Mouse (Mus musculus) kidney, adult 2 months (tissue): ENCODE data around the gene Tecta. TPM values are rescaled to one million over a fixed set of nuclear protein-coding genes. Genes with fewer than 3 reads are reported as not detected.
A peak's percentile ranks its signal among the peaks of the same experiment; 100 is the strongest.

Source experiments
- DNase-seq: peaks from one replicate; pipeline ENCODE4 v3.0.0; 2021
- H3K27ac ChIP-seq: fragments of 200-500 bp; 2 replicates; pipeline ENCODE4 v1.5.1; 2012; ENCODE audit warnings: low read depth, low read length, control low read depth, inconsistent platforms; ENCODE audit not compliant: insufficient read depth
- H3K27me3 ChIP-seq: fragments of 200-500 bp; replicated peaks from 2 replicates; pipeline ENCODE4 v1.6.1; 2012; ENCODE audit warnings: mild to moderate bottlenecking, moderate library complexity, low read length, inconsistent platforms; ENCODE audit not compliant: control insufficient read depth, insufficient read depth
- H3K36me3 ChIP-seq: fragments of 200-500 bp; 2 replicates; pipeline ENCODE4 v1.6.1; 2012; ENCODE audit warnings: mild to moderate bottlenecking, moderate library complexity, low read length, inconsistent platforms; ENCODE audit not compliant: control insufficient read depth, insufficient read depth
- H3K4me1 ChIP-seq: fragments of 200-500 bp; 2 replicates; pipeline ENCODE4 v1.6.1; 2011; ENCODE audit warnings: low read length; ENCODE audit not compliant: control insufficient read depth, insufficient read depth
- H3K4me3 ChIP-seq: fragments of 200-500 bp; 2 replicates; pipeline ENCODE4 v1.5.1; 2011; ENCODE audit warnings: mild to moderate bottlenecking, low read depth, low read length, control low read depth; ENCODE audit not compliant: insufficient read depth
- CTCF ChIP-seq: fragments of 200-500 bp; conservative IDR thresholded peaks from 2 replicates; pipeline ENCODE4 v1.5.1; 2011; ENCODE audit warnings: low read depth, mild to moderate bottlenecking, control low read depth, low read length, moderate library complexity, mixed read lengths; ENCODE audit not compliant: insufficient read depth, insufficient read length
- POLR2A ChIP-seq: fragments of 200-500 bp; IDR thresholded peaks from one replicate; pipeline ENCODE4 v1.6.1; 2011; ENCODE audit warnings: low read depth, low read length, control low read depth
- WGBS: fragments of 180-500 bp; shearing (Covaris S2); methylation state at CpG from one replicate; pipeline ENCODE4 v1.1.7; 2018; 5-methylcytosine and 5-hydroxymethylcytosine counted together
- polyA plus RNA-seq: library from polyadenylated mRNA; depleted of rRNA; stranded (reverse); fragments of >200 nt; gene quantifications from 2 replicates; pipeline ENCODE4 v1.2.3, GENCODE M21; 2012

Gene Tecta
- polyA plus RNA-seq, 1 experiment = 0.08 TPM

- no peaks in the 10 kb centered on the region for H3K27me3 ChIP-seq
- peak; percentile 38 for DNase-seq
- peaks cover 4% of the 10 kb centered on the region; the same call in 1 of the 2 replicates for H3K4me1 ChIP-seq
- H3K4me3 ChIP-seq = no peak overlapping the region
- no peaks in the 10 kb centered on the region for H3K36me3 ChIP-seq
- TF ChIP-seq CTCF (no peak), POLR2A (no peak)
- WGBS = 59% methylated on average over 4 of the region's 4 CpGs
- H3K27ac ChIP-seq = no peak overlapping the region
Measured at GRCm38 (mm10) chr9:42314959-42315358, 84.8 kb downstream of the Tecta start.

GRCm38 (mm10) chr9:42314388-42314787 lies 85.3 kb downstream of the Tecta start:
- WGBS = 78% methylated on average over 6 of the region's 6 CpGs
- DNase-seq = no peak
- Histone ChIP-seq H3K27ac (no peak overlapping the region), H3K4me1 (peaks cover 4% of the 10 kb centered on the region; the same call in 1 of the 2 replicates), H3K27me3 (no peaks in the 10 kb centered on the region), H3K36me3 (no peaks in the 10 kb centered on the region), H3K4me3 (no peak overlapping the region)
- TF ChIP-seq CTCF (no peak), POLR2A (no peak)

GRCm38 (mm10) chr9:42313872-42314271 lies 85.9 kb downstream of the Tecta start:
- Histone ChIP-seq H3K4me3 (no peak overlapping the region), H3K4me1 (peaks cover 4% of the 10 kb centered on the region; the same call in 1 of the 2 replicates), H3K27me3 (no peaks in the 10 kb centered on the region; the same call in 1 of the 2 replicates), H3K27ac (no peak overlapping the region), H3K36me3 (no peaks in the 10 kb centered on the region)
- WGBS = 12% methylated on average over 3 of the region's 3 CpGs
- TF ChIP-seq POLR2A (no peak), CTCF (peak; percentile 52)
- DNase-seq = no peak

- Histone ChIP-seq H3K27me3 (no peaks in the 10 kb centered on the region; the same call in 1 of the 2 replicates), H3K4me3 (no peak overlapping the region), H3K27ac (no peak overlapping the region), H3K36me3 (no peaks in the 10 kb centered on the region), H3K4me1 (peaks cover 4% of the 10 kb centered on the region; the same call in 1 of the 2 replicates)
- 92% methylated on average over 3 of the region's 3 CpGs for WGBS
- TF ChIP-seq POLR2A = no peak
- no peak for TF ChIP-seq CTCF
- DNase-seq = no peak
Measured at GRCm38 (mm10) chr9:42311311-42311710, 88.4 kb downstream of the Tecta start.

- no peak overlapping the region for H3K27ac ChIP-seq
- 91% methylated on average over 4 of the region's 4 CpGs for WGBS
- no peak for DNase-seq
- no peak overlapping the region for H3K4me3 ChIP-seq
- no peaks in the 10 kb centered on the region for H3K36me3 ChIP-seq
- TF ChIP-seq POLR2A (no peak), CTCF (no peak)
- no peaks in the 10 kb centered on the region for H3K4me1 ChIP-seq
- no peaks in the 10 kb centered on the region for H3K27me3 ChIP-seq
Measured at GRCm38 (mm10) chr9:42303894-42304293, 95.8 kb downstream of the Tecta start.

- no peak for TF ChIP-seq CTCF
- no peaks in the 10 kb centered on the region for H3K4me1 ChIP-seq
- no peak overlapping the region for H3K4me3 ChIP-seq
- no peak for DNase-seq
- 93% methylated on average over 6 of the region's 6 CpGs for WGBS
- H3K27ac ChIP-seq = no peak overlapping the region
- no peaks in the 10 kb centered on the region for H3K36me3 ChIP-seq
- H3K27me3 ChIP-seq = no peaks in the 10 kb centered on the region
Measured at GRCm38 (mm10) chr9:42301082-42301633, 98.6 kb downstream of the Tecta start.

GRCm38 (mm10) chr9:42296297-42296922 lies 103.3 kb downstream of the Tecta start:
- Histone ChIP-seq H3K27me3 (no peaks in the 10 kb centered on the region), H3K36me3 (no peaks in the 10 kb centered on the region), H3K4me3 (no peak overlapping the region), H3K4me1 (no peaks in the 10 kb centered on the region), H3K27ac (no peak overlapping the region)
- 93% methylated on average over 10 of the region's 10 CpGs for WGBS
- DNase-seq = no peak
- TF ChIP-seq POLR2A = no peak
- no peak for TF ChIP-seq CTCF
